Mouse (Mus musculus) heart, embryonic 14.5 days (tissue): Measurements from ENCODE around the gene Entpd6. TPM values are rescaled to one million over a fixed set of nuclear protein-coding genes. Genes with fewer than 3 reads are reported as not detected.

Experiments
- ATAC-seq: fragments of 200-750 bp; cut with Nextera tagmentation; 2 replicates; pipeline ENCODE4 v1.8.0; 2017; ENCODE audit warnings: low read depth, moderate TSS enrichment; ENCODE audit not compliant: insufficient number of reproducible peaks, insufficient read depth, low FRiP score
- H3K27ac ChIP-seq, 2 experiments: fragments of 200-500 bp in 1 of 2; fragments of 300-500 bp in 1 of 2; sonication (generic) in 1 of 2; replicated peaks in 1 of 2; 2 replicates each; pipeline ENCODE4 v1.5.1; 2012 to 2014; ENCODE audit warnings: low read depth in 2 of 2, low read length in 2 of 2, control low read depth in 1 of 2, mild to moderate bottlenecking in 1 of 2, mixed read lengths in 1 of 2; ENCODE audit not compliant: control insufficient read depth in 1 of 2, insufficient read depth in 1 of 2
- H3K27me3 ChIP-seq: fragments of 300-500 bp; sonication (generic); 2 replicates; pipeline ENCODE4 v1.6.1; 2014; ENCODE audit warnings: mild to moderate bottlenecking, low read length, control low read depth; ENCODE audit not compliant: control insufficient read depth, insufficient read depth
- H3K36me3 ChIP-seq: fragments of 300-500 bp; sonication (generic); 2 replicates; pipeline ENCODE4 v1.6.1; 2014; ENCODE audit warnings: mild to moderate bottlenecking, control low read depth, low read length, mixed read lengths; ENCODE audit not compliant: control insufficient read depth, insufficient read depth
- H3K4me1 ChIP-seq, 2 experiments: fragments of 200-500 bp in 1 of 2; fragments of 300-500 bp in 1 of 2; sonication (generic) in 1 of 2; 2 replicates each; pipeline ENCODE4 v1.6.1; 2012 to 2014; ENCODE audit warnings: low read length in 2 of 2, control low read depth in 1 of 2, mixed read lengths in 1 of 2; ENCODE audit not compliant: control insufficient read depth in 2 of 2, insufficient read depth in 2 of 2
- H3K4me2 ChIP-seq: fragments of 300-500 bp; sonication (generic); 2 replicates; pipeline ENCODE4 v1.6.1; 2014; ENCODE audit warnings: mild to moderate bottlenecking, low read length
- H3K4me3 ChIP-seq, 2 experiments: fragments of 200-500 bp in 1 of 2; fragments of 300-500 bp in 1 of 2; sonication (generic) in 1 of 2; 2 replicates each; pipeline ENCODE4 v1.5.1; 2012 to 2014; ENCODE audit warnings: low read length in 2 of 2, mild to moderate bottlenecking in 2 of 2, control low read depth in 1 of 2, low read depth in 1 of 2, moderate library complexity in 1 of 2; ENCODE audit not compliant: control insufficient read depth in 1 of 2, insufficient read depth in 1 of 2
- H3K9ac ChIP-seq: fragments of 300-500 bp; sonication (generic); 2 replicates; pipeline ENCODE4 v1.6.1; 2014; ENCODE audit warnings: mild to moderate bottlenecking, low read length
- H3K9me3 ChIP-seq: fragments of 300-500 bp; sonication (generic); 2 replicates; pipeline ENCODE4 v1.6.1; 2016; ENCODE audit warnings: low read length, control low read depth; ENCODE audit not compliant: control insufficient read depth
- WGBS: fragments of 180-500 bp; shearing (Covaris S2); extraction: QIAGEN DNeasy Blood & Tissue Kit; methylation state at CpG from one replicate; pipeline ENCODE4 v1.1.7; 2014; 5-methylcytosine and 5-hydroxymethylcytosine counted together
- polyA plus RNA-seq: library from polyadenylated mRNA; unstranded; fragments of >200 nt; fragmentation: Nextera tagmentation; extraction: Ambion mirVana; gene quantifications from 2 replicates; pipeline ENCODE4 v1.2.1, GENCODE M21; 2014

Gene Entpd6
- polyA plus RNA-seq, 1 experiment from 2014 or later: 18.5 TPM

- Histone ChIP-seq H3K9me3 (no peaks in the 10 kb centered on the region), H3K27ac (peak overlapping the region; percentile 50 to 88), H3K4me3 (peak overlapping the region; percentile 56 to 71), H3K4me2 (peak overlapping the region; percentile 99), H3K27me3 (no peaks in the 10 kb centered on the region), H3K9ac (peak overlapping the region; percentile 89), H3K36me3 (peaks cover 23% of the 10 kb centered on the region), H3K4me1 (peaks cover 13 to 20% of the 10 kb centered on the region in 2 experiments)
- ATAC-seq: peak; percentile 74
- WGBS: under 1% methylated on average over 24 of the region's 24 CpGs
Observed at GRCm38 (mm10) chr2:150749283-150749682, 441 bp downstream of the Entpd6 start.

- peaks cover 13 to 20% of the 10 kb centered on the region in 2 experiments for H3K4me1 ChIP-seq
- H3K36me3 ChIP-seq: peaks cover 29% of the 10 kb centered on the region
- no peak for ATAC-seq
- peak overlapping the region; percentile 89 for H3K9ac ChIP-seq
- H3K4me3 ChIP-seq: peak overlapping the region in 1 of 2 experiments; percentile 71; a peak in 1 of 4 replicates
- no peaks in the 10 kb centered on the region for H3K9me3 ChIP-seq
- H3K4me2 ChIP-seq: peak overlapping the region; percentile 99
- WGBS: 66% methylated on average over 13 of the region's 13 CpGs
- H3K27ac ChIP-seq: no peak overlapping the region
- no peaks in the 10 kb centered on the region for H3K27me3 ChIP-seq
Observed at GRCm38 (mm10) chr2:150750129-150750979, 1.5 kb downstream of the Entpd6 start.

DNA sequence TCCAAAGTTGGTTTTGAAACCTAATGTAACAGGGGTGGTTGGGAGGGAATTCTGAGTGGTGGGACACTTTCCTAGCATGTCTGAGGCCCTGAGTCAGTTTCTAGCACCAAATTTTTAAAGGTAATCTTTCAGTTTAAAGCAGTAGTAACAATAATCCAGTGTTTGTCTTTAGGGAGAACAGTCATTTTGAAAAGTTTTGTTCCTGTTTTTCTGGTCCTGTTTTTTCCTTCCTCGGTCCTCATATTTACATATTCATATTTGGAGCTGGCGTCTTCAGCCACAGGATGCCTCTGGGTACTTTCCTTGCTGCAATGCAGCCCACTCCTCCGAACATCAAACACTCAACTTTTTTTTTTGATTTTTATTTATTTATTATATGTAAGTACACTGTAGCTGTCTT lies 6.2 kb downstream of the Entpd6 start:
- Histone ChIP-seq H3K9me3 (no peaks in the 10 kb centered on the region), H3K4me3 (no peak overlapping the region), H3K27me3 (no peaks in the 10 kb centered on the region), H3K9ac (no peak overlapping the region), H3K27ac (no peak overlapping the region), H3K4me2 (no peak overlapping the region), H3K4me1 (peaks cover 8 to 13% of the 10 kb centered on the region in 2 experiments), H3K36me3 (peaks cover 75% of the 10 kb centered on the region)
- no peak for ATAC-seq
- WGBS: 92% methylated on average over 3 of the region's 3 CpGs

DNA sequence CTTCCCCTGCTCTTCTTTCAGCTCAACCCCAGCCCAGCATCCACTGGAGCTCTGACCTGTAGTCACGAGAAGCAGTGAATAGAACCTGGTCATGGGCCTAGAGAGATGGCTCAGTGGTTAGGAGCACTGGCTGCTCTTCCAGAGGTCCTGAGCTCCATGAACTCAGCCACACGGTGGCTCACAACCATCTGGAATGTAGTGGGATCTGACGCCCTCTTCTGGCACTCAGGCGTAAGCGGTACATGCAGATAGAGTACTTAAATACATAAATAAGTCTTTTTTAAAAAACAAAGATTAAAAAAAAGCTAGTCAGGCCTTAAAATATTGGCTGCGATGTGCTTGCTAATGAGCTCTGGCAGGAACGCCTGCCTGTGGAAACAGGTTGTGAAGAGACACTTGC lies 12.6 kb downstream of the Entpd6 start:
- H3K9ac ChIP-seq: no peak overlapping the region
- no peak for ATAC-seq
- peaks cover 14% of the 10 kb centered on the region in 2 experiments for H3K4me1 ChIP-seq
- WGBS: 82% methylated on average over 7 of the region's 7 CpGs
- H3K36me3 ChIP-seq: peaks cover 72% of the 10 kb centered on the region
- no peak overlapping the region for H3K27ac ChIP-seq
- H3K4me3 ChIP-seq: no peak overlapping the region
- no peak overlapping the region for H3K4me2 ChIP-seq
- H3K9me3 ChIP-seq: 0 out of 2 replicates have a peak, but pooled peaks cover 5% of the 10 kb centered on the region
- no peaks in the 10 kb centered on the region for H3K27me3 ChIP-seq

- Histone ChIP-seq H3K27me3 (no peaks in the 10 kb centered on the region), H3K27ac (peak overlapping the region; percentile 56 to 75), H3K4me1 (peaks cover 47 to 55% of the 10 kb centered on the region in 2 experiments), H3K36me3 (peaks cover 31% of the 10 kb centered on the region), H3K4me3 (no peak overlapping the region), H3K4me2 (no peak overlapping the region), H3K9ac (peak overlapping the region; percentile 32; the same call in 1 of the 2 replicates), H3K9me3 (0 out of 2 replicates have a peak, but pooled peaks cover 2% of the 10 kb centered on the region)
- no peak for ATAC-seq
- 44% methylated on average over 2 of the region's 2 CpGs for WGBS
Observed at GRCm38 (mm10) chr2:150765619-150766018, 16.8 kb downstream of the Entpd6 start.

DNA sequence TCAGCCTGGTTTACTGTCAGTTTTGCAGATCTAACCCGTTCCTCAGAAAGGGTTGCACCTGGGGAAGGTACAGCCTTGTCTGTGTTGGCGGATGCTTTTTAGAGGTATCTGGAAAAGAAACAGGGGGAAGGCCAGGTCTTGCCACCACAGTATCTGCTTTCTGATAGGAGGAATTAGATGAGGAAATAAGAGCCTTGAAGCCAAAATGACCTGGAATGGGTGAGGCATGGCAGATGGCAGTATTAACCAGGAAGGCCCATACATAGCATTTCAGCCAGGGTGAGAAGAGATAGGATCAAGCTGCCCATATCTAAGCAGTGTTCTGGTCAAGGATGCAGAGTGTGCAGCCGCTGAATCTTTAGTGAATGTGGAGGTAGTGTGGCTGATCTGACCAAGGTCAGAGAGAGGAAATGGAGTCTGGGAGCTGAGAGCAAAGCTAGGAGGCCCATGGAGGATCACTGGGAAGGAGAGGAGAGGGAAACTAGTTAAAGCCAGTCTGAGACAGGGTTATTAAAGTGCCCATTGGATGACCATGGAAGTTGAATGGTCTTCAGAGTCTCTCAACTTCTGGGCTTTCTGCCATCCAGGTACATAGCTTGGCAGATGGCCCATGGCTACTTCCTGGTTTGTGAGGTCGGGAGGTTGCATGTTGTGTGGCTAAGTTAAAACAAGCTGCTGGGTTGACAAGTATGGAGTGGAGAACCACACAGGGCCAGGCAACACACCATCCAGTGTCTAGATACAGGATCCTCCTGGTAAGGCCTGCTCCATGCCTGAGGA lies 17.4 kb downstream of the Entpd6 start:
- H3K9ac ChIP-seq: peak overlapping the region; percentile 32
- no peaks in the 10 kb centered on the region for H3K27me3 ChIP-seq
- H3K27ac ChIP-seq: peak overlapping the region; percentile 58 to 75
- H3K36me3 ChIP-seq: peaks cover 24% of the 10 kb centered on the region
- no peaks in the 10 kb centered on the region for H3K9me3 ChIP-seq
- peaks cover 53 to 61% of the 10 kb centered on the region in 2 experiments for H3K4me1 ChIP-seq
- H3K4me3 ChIP-seq: no peak overlapping the region
- no peak for ATAC-seq
- no peak overlapping the region for H3K4me2 ChIP-seq
- WGBS: 66% methylated on average over 4 of the region's 4 CpGs

DNA sequence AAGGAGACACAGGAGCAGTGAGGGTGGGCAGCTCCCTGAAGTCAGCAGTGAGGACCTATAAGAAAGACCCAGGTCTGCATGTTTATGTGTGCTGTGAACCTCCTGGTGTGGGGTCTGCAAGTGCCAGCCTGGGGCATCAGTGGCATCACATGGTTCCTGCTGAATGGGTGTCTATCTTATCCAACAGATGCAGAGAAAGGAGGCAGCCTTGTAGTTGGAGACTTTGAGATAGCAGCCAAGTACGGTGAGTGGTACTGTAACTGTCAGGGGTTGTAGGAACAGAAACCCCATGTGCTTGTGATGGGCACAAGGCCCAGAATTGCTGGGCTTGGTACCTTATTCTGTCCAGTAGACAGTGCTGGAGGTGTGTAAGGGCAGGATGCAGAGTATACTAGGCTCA lies 19.8 kb downstream of the Entpd6 start:
- Histone ChIP-seq H3K9ac (peak overlapping the region; percentile 17; the same call in 1 of the 2 replicates), H3K9me3 (no peaks in the 10 kb centered on the region), H3K27ac (peak overlapping the region; percentile 57 to 96), H3K27me3 (no peaks in the 10 kb centered on the region), H3K36me3 (peaks cover 8% of the 10 kb centered on the region; the same call in 1 of the 2 replicates), H3K4me2 (no peak overlapping the region), H3K4me3 (no peak overlapping the region), H3K4me1 (peaks cover 70 to 74% of the 10 kb centered on the region in 2 experiments)
- ATAC-seq: no peak
- WGBS: 23% methylated on average over 1 of the region's 1 CpGs
